Mouse (Mus musculus) spleen, adult 2 months (tissue): ENCODE results near the gene Alpk3.

Source experiments
- CTCF ChIP-seq: fragments of 200-500 bp; IDR thresholded peaks from 2 replicates; pipeline ENCODE4 v1.5.1; 2011; ENCODE audit warnings: mild to moderate bottlenecking, inconsistent platforms; ENCODE audit not compliant: insufficient read depth, insufficient read length, insufficient replicate concordance; ENCODE audit errors: extremely low read depth
- POLR2A ChIP-seq: fragments of 200-500 bp; IDR thresholded peaks from 2 replicates; pipeline ENCODE4 v1.6.1; 2011; ENCODE audit warnings: low read depth, low read length, inconsistent platforms

DNA sequence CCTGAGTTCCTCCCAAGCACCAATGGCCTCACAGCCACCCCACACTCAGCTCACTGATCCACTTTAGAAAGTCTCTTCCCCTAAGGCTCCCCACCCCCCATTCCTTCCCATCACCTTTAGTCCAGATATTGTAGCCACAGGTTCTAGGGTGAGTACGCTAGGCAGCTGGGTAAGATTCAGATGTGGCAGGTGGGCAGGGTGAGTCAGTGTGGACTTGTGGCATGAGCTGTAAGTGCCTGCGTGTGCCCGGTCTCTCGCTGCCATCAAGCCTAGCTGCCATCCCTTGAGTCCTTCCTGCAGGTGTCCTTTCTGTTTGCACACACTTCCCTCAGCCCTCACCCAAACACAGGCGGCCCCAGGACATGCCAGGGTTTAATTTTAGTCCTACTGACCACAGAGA is 42.9 kb downstream of the Alpk3 start:
- TF ChIP-seq POLR2A (no peak), CTCF (no peak)
